Mouse (Mus musculus): Measurements from ENCODE around the gene 1700016C15Rik. TPM values are rescaled to one million over a fixed set of nuclear protein-coding genes. Genes with fewer than 3 reads are reported as not detected.

Gene 1700016C15Rik
- polyA plus RNA-seq, 1 experiment from 2014 or later, result not detected

GRCm38 (mm10) chr1:177727883-177728525, 1.6 kb upstream of the 1700016C15Rik start:
- Histone ChIP-seq H3K9me3 (ENCODE audit: control insufficient read depth, low read length) (peaks cover 3% of the 10 kb centered on the region), H3K4me2 (ENCODE audit: low read length) (no peak overlapping the region), H3K36me3 (ENCODE audit: control insufficient read depth, insufficient read depth, low read length) (no peaks in the 10 kb centered on the region), H3K27ac (ENCODE audit: low read depth, low read length) (no peak overlapping the region), H3K9ac (ENCODE audit: low read depth, low read length) (no peak overlapping the region), H3K4me3 (ENCODE audit: low read length) (no peak overlapping the region), H3K4me1 (ENCODE audit: control insufficient read depth, insufficient read depth, low read depth, low read length) (no peaks in the 10 kb centered on the region), H3K27me3 (replicated peaks; ENCODE audit: control insufficient read depth, insufficient read depth, low read length) (no peaks in the 10 kb centered on the region)
- ATAC-seq, result no peak
- WGBS, result 84% methylated on average over 3 of the region's 3 CpGs

GRCm38 (mm10) chr1:177731973-177732372, 2.4 kb downstream of the 1700016C15Rik start:
- no peak overlapping the region for H3K9ac ChIP-seq (ENCODE audit: low read depth, low read length)
- no peaks in the 10 kb centered on the region for H3K4me1 ChIP-seq (ENCODE audit: control insufficient read depth, insufficient read depth, low read depth, low read length)
- H3K27me3 ChIP-seq (replicated peaks; ENCODE audit: control insufficient read depth, insufficient read depth, low read length), result no peaks in the 10 kb centered on the region
- ATAC-seq, result no peak
- no peak overlapping the region for H3K27ac ChIP-seq (ENCODE audit: low read depth, low read length)
- peaks cover 3% of the 10 kb centered on the region for H3K9me3 ChIP-seq (ENCODE audit: control insufficient read depth, low read length)
- no peak overlapping the region for H3K4me2 ChIP-seq (ENCODE audit: low read length)
- 93% methylated on average over 3 of the region's 3 CpGs for WGBS
- no peaks in the 10 kb centered on the region for H3K36me3 ChIP-seq (ENCODE audit: control insufficient read depth, insufficient read depth, low read length)
- H3K4me3 ChIP-seq (ENCODE audit: low read length), result no peak overlapping the region

- no peak overlapping the region for H3K4me2 ChIP-seq (ENCODE audit: low read length)
These were observed 8.0 kb downstream of the 1700016C15Rik start for GRCm38 (mm10) chr1:177737505-177738105.

GRCm38 (mm10) chr1:177740707-177741106, 11.1 kb downstream of the 1700016C15Rik start:
- H3K27me3 ChIP-seq (replicated peaks; ENCODE audit: control insufficient read depth, insufficient read depth, low read length), result no peaks in the 10 kb centered on the region
- no peak overlapping the region for H3K4me3 ChIP-seq (ENCODE audit: low read length)
- no peak overlapping the region for H3K27ac ChIP-seq (ENCODE audit: low read depth, low read length)
- H3K9ac ChIP-seq (ENCODE audit: low read depth, low read length), result no peak overlapping the region
- H3K4me2 ChIP-seq (ENCODE audit: low read length), result no peak overlapping the region
- no peaks in the 10 kb centered on the region for H3K4me1 ChIP-seq (ENCODE audit: control insufficient read depth, insufficient read depth, low read depth, low read length)
- no peaks in the 10 kb centered on the region for H3K9me3 ChIP-seq (ENCODE audit: control insufficient read depth, low read length)
- 77% methylated on average over 1 of the region's 1 CpGs for WGBS
- no peak for ATAC-seq
- no peaks in the 10 kb centered on the region for H3K36me3 ChIP-seq (ENCODE audit: control insufficient read depth, insufficient read depth, low read length)

More at GRCm38 (mm10) chr1:177737505-177738105, 8.0 kb downstream of the 1700016C15Rik start:
- H3K27ac ChIP-seq (ENCODE audit: low read depth, low read length), result no peak overlapping the region
- no peaks in the 10 kb centered on the region for H3K36me3 ChIP-seq (ENCODE audit: control insufficient read depth, insufficient read depth, low read length)
- no peaks in the 10 kb centered on the region for H3K27me3 ChIP-seq (replicated peaks; ENCODE audit: control insufficient read depth, insufficient read depth, low read length)
- 55% methylated on average over 6 of the region's 6 CpGs for WGBS
- no peaks in the 10 kb centered on the region for H3K4me1 ChIP-seq (ENCODE audit: control insufficient read depth, insufficient read depth, low read depth, low read length)
- H3K4me3 ChIP-seq (ENCODE audit: low read length), result no peak overlapping the region
- no peak for ATAC-seq
- no peak overlapping the region for H3K9ac ChIP-seq (ENCODE audit: low read depth, low read length)
- H3K9me3 ChIP-seq (ENCODE audit: control insufficient read depth, low read length), result no peaks in the 10 kb centered on the region

GRCm38 (mm10) chr1:177742119-177742518, 12.5 kb downstream of the 1700016C15Rik start:
- H3K4me2 ChIP-seq (ENCODE audit: low read length), result no peak overlapping the region
- no peak overlapping the region for H3K4me3 ChIP-seq (ENCODE audit: low read length)
- H3K27ac ChIP-seq (ENCODE audit: low read depth, low read length), result no peak overlapping the region
- H3K9me3 ChIP-seq (ENCODE audit: control insufficient read depth, low read length), result no peaks in the 10 kb centered on the region
- no peaks in the 10 kb centered on the region for H3K4me1 ChIP-seq (ENCODE audit: control insufficient read depth, insufficient read depth, low read depth, low read length)
- no peaks in the 10 kb centered on the region for H3K27me3 ChIP-seq (replicated peaks; ENCODE audit: control insufficient read depth, insufficient read depth, low read length)
- no peak for ATAC-seq
- WGBS, result 85% methylated on average over 1 of the region's 1 CpGs
- H3K9ac ChIP-seq (ENCODE audit: low read depth, low read length), result no peak overlapping the region
- H3K36me3 ChIP-seq (ENCODE audit: control insufficient read depth, insufficient read depth, low read length), result no peaks in the 10 kb centered on the region

- no peaks in the 10 kb centered on the region for H3K27me3 ChIP-seq (replicated peaks; ENCODE audit: control insufficient read depth, insufficient read depth, low read length)
- H3K27ac ChIP-seq (ENCODE audit: low read depth, low read length), result no peak overlapping the region
- 80% methylated on average over 7 of the region's 7 CpGs for WGBS
- no peak overlapping the region for H3K4me2 ChIP-seq (ENCODE audit: low read length)
- H3K4me3 ChIP-seq (ENCODE audit: low read length), result no peak overlapping the region
- no peak for ATAC-seq
- no peaks in the 10 kb centered on the region for H3K4me1 ChIP-seq (ENCODE audit: control insufficient read depth, insufficient read depth, low read depth, low read length)
- H3K9ac ChIP-seq (ENCODE audit: low read depth, low read length), result no peak overlapping the region
- H3K36me3 ChIP-seq (ENCODE audit: control insufficient read depth, insufficient read depth, low read length), result no peaks in the 10 kb centered on the region
- H3K9me3 ChIP-seq (ENCODE audit: control insufficient read depth, low read length), result peaks cover 7% of the 10 kb centered on the region
These were observed 15.1 kb downstream of the 1700016C15Rik start for GRCm38 (mm10) chr1:177744521-177745325.

GRCm38 (mm10) chr1:177747869-177748540, 18.4 kb downstream of the 1700016C15Rik start:
- H3K9ac ChIP-seq (ENCODE audit: low read depth, low read length), result no peak overlapping the region

GRCm38 (mm10) chr1:177753496-177753895, 23.9 kb downstream of the 1700016C15Rik start:
- Histone ChIP-seq H3K9ac (ENCODE audit: low read depth, low read length) (no peak overlapping the region), H3K4me3 (ENCODE audit: low read length) (no peak overlapping the region), H3K4me2 (ENCODE audit: low read length) (no peak overlapping the region), H3K36me3 (ENCODE audit: control insufficient read depth, insufficient read depth, low read length) (no peaks in the 10 kb centered on the region), H3K27ac (ENCODE audit: low read depth, low read length) (no peak overlapping the region), H3K27me3 (replicated peaks; ENCODE audit: control insufficient read depth, insufficient read depth, low read length) (no peaks in the 10 kb centered on the region), H3K9me3 (ENCODE audit: control insufficient read depth, low read length) (peaks cover 16% of the 10 kb centered on the region), H3K4me1 (ENCODE audit: control insufficient read depth, insufficient read depth, low read depth, low read length) (no peaks in the 10 kb centered on the region)
- 64% methylated on average over 1 of the region's 1 CpGs for WGBS
- no peak for ATAC-seq

More at GRCm38 (mm10) chr1:177747869-177748540, 18.4 kb downstream of the 1700016C15Rik start:
- ATAC-seq, result no peak
- no peaks in the 10 kb centered on the region for H3K36me3 ChIP-seq (ENCODE audit: control insufficient read depth, insufficient read depth, low read length)
- no peak overlapping the region for H3K27ac ChIP-seq (ENCODE audit: low read depth, low read length)
- H3K27me3 ChIP-seq (replicated peaks; ENCODE audit: control insufficient read depth, insufficient read depth, low read length), result no peaks in the 10 kb centered on the region
- no peak overlapping the region for H3K4me3 ChIP-seq (ENCODE audit: low read length)
- H3K4me2 ChIP-seq (ENCODE audit: low read length), result no peak overlapping the region
- H3K9me3 ChIP-seq (ENCODE audit: control insufficient read depth, low read length), result peaks cover 16% of the 10 kb centered on the region
- WGBS, result 97% methylated on average over 6 of the region's 6 CpGs
- H3K4me1 ChIP-seq (ENCODE audit: control insufficient read depth, insufficient read depth, low read depth, low read length), result no peaks in the 10 kb centered on the region

GRCm38 (mm10) chr1:177757249-177757648, 27.6 kb downstream of the 1700016C15Rik start:
- Histone ChIP-seq H3K4me1 (ENCODE audit: control insufficient read depth, insufficient read depth, low read depth, low read length) (no peaks in the 10 kb centered on the region), H3K36me3 (ENCODE audit: control insufficient read depth, insufficient read depth, low read length) (no peaks in the 10 kb centered on the region), H3K27me3 (replicated peaks; ENCODE audit: control insufficient read depth, insufficient read depth, low read length) (no peaks in the 10 kb centered on the region), H3K9ac (ENCODE audit: low read depth, low read length) (no peak overlapping the region), H3K4me3 (ENCODE audit: low read length) (no peak overlapping the region), H3K9me3 (ENCODE audit: control insufficient read depth, low read length) (no peaks in the 10 kb centered on the region), H3K27ac (ENCODE audit: low read depth, low read length) (no peak overlapping the region), H3K4me2 (ENCODE audit: low read length) (no peak overlapping the region)
- ATAC-seq, result no peak
- WGBS, result 91% methylated on average over 5 of the region's 5 CpGs

All from hindbrain, embryonic 16.5 days (tissue).